Mouse (Mus musculus): Measurements from ENCODE around the gene Cars2.
A peak's percentile ranks its signal among the peaks of the same experiment; 100 is the strongest.
"Not testable (repeated sequence)": the region's sequence is repeated elsewhere in the genome, so short reads cannot be mapped to it uniquely, and the experiment has no call there.

Gene Cars2

GRCm38 (mm10) chr8:11550281-11550948, at the start of gene Cars2:
Gene Cars2, minus strand, starts transcription at chr8:11550783.
- DNase-seq, result peak; percentile 96

GRCm38 (mm10) chr8:11593222-11593884, 42.8 kb upstream of the Cars2 start:
- DNase-seq, result no peak

GRCm38 (mm10) chr8:11592296-11592695, 41.7 kb upstream of the Cars2 start:
- DNase-seq, result no peak

GRCm38 (mm10) chr8:11591837-11592236, 41.3 kb upstream of the Cars2 start:
- DNase-seq, result no peak

- DNase-seq, result no peak
These were observed 35.8 kb upstream of the Cars2 start for GRCm38 (mm10) chr8:11586374-11586745.

- no peak for DNase-seq
These were observed 35.2 kb upstream of the Cars2 start for GRCm38 (mm10) chr8:11585513-11586373.

GRCm38 (mm10) chr8:11575604-11576384, 25.2 kb upstream of the Cars2 start:
- no peak for DNase-seq

GRCm38 (mm10) chr8:11574911-11575603, 24.5 kb upstream of the Cars2 start:
- DNase-seq, result no peak

- DNase-seq, result no peak
These were observed 21.8 kb upstream of the Cars2 start for GRCm38 (mm10) chr8:11572428-11572827.

GRCm38 (mm10) chr8:11571950-11572349, 21.4 kb upstream of the Cars2 start:
- no peak for DNase-seq

- no peak for DNase-seq
These were observed 20.2 kb upstream of the Cars2 start for GRCm38 (mm10) chr8:11570742-11571141.

GRCm38 (mm10) chr8:11569260-11570097, 18.9 kb upstream of the Cars2 start:
- no peak for DNase-seq

GRCm38 (mm10) chr8:11568193-11568592, 17.6 kb upstream of the Cars2 start:
- DNase-seq, result not testable (repeated sequence)

GRCm38 (mm10) chr8:11564721-11565120, 14.1 kb upstream of the Cars2 start:
- no peak for DNase-seq

- DNase-seq, result no peak
These were observed 13.7 kb upstream of the Cars2 start for GRCm38 (mm10) chr8:11564236-11564635.

GRCm38 (mm10) chr8:11560220-11560619, 9.6 kb upstream of the Cars2 start:
- DNase-seq, result no peak

- DNase-seq, result no peak
These were observed 8.9 kb upstream of the Cars2 start for GRCm38 (mm10) chr8:11559511-11559910.

GRCm38 (mm10) chr8:11557768-11558629, 7.4 kb upstream of the Cars2 start:
- peak; percentile 99 for DNase-seq

GRCm38 (mm10) chr8:11557424-11557767, 6.8 kb upstream of the Cars2 start:
- DNase-seq, result no peak

- peak; percentile 53 for DNase-seq
These were observed 6.3 kb upstream of the Cars2 start for GRCm38 (mm10) chr8:11556691-11557423.

All from kidney, adult 9 months (tissue).